Mouse (Mus musculus): ENCODE data around the gene Map2k1.

DNA sequence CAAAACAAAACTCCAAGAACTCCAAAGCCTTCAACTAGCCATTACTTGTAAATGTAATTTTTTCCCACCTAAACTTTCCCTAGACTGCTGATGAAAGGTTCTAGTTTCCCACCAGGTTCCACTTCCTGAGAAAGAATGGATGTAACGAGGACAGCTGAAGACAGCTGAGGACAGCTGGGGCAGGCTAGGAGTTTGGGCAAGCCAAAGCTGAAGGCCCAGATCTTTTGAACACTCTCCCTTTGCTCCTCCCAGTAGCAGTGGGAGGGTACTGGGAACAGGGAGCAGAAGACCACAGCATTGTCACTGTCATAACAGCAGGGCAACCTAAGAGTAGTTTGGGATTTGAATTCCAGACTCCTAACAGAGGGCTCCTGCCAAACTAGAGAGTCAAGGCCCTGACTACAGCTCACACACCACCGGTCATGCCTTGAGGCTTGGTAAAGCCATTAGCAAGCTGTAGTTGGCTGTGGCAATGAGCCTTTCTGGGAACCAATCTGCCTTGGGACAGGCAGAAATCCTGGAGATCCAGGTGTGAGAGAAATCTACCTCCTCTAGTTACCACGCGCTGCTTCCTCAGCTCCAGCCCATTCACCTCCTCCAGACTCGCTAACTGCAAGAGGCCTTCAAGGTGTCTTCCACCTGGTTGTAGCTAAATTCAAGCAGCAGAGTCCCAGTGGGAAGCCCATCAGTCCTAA is 55.2 kb downstream of the Map2k1 start:
- TF ChIP-seq POLR2A (IDR thresholded peaks at IDR 0.05; ENCODE audit: borderline replicate concordance, insufficient read depth, low read length) (no peak), CTCF (IDR thresholded peaks at IDR 0.05; ENCODE audit: borderline replicate concordance, insufficient read depth, low read depth, low read length) (no peak)
